Mouse (Mus musculus): ENCODE measurements around the gene Szt2.

The Szt2 gene

DNA sequence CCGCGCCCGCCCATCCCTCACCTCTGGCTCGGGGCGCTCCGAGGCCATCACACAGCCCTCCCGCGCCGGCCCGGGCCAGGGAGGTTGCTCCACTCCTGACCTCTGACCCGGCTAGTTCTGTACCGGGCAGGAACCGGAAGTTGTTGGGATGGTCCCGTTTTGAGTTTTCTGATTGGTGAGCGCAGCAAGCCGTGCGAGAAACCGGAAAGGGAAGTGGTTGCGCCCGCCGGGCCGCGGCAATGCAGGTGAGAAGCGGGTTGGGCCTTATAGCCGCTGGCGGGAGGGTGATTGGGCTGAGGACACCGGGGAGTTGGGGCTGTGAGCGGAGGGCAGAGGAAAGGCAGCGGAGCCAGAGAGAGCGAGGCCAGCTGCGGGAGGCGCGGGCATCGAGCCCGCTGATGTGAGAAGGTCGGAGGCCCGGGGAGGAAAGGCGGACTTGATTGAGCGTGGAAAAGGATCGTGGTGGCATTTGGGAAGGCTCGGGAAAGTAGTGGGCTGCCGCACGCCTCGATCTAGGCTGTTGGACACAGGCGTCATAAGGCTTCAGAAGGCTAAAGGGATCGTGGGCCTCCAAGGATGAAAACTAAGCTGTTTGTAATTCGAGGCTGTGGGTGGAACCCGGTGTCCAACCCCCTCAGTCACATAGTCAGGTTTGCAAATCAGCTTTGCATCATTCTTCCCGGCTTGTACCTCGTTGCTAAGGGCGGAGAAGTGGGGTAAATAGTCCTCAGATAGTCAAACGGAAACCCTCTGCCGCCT lies at the start of gene Szt2, which contains the start of gene Med8:
TSS of gene Szt2 (minus strand) at position 132 of the 759 bp plus-strand sequence.
TSS of gene Med8 (plus strand) at position 196 of the 759 bp plus-strand sequence.
- Histone ChIP-seq H3K9me3 (ENCODE audit: low read length) (no peaks in the 10 kb centered on the region), H3K4me1 (replicated peaks; ENCODE audit: low read depth, low read length) (peaks cover 19% of the 10 kb centered on the region), H3K27me3 (ENCODE audit: insufficient read depth, low read length) (no peaks in the 10 kb centered on the region), H3K36me3 (ENCODE audit: insufficient read depth, low read length) (peaks cover 60% of the 10 kb centered on the region), H3K4me3 (replicated peaks; ENCODE audit: low read length) (peak within 1 kb of the TSS; percentile 91)
- TF ChIP-seq CTCF (conservative IDR thresholded peaks at IDR 0.05; ENCODE audit: low read length) (no peak), POU5F1 (IDR thresholded peaks at IDR 0.05; ENCODE audit: borderline replicate concordance, low read length) (no peak), NANOG (IDR thresholded peaks at IDR 0.05; ENCODE audit: borderline replicate concordance, low read length) (no peak)

DNA sequence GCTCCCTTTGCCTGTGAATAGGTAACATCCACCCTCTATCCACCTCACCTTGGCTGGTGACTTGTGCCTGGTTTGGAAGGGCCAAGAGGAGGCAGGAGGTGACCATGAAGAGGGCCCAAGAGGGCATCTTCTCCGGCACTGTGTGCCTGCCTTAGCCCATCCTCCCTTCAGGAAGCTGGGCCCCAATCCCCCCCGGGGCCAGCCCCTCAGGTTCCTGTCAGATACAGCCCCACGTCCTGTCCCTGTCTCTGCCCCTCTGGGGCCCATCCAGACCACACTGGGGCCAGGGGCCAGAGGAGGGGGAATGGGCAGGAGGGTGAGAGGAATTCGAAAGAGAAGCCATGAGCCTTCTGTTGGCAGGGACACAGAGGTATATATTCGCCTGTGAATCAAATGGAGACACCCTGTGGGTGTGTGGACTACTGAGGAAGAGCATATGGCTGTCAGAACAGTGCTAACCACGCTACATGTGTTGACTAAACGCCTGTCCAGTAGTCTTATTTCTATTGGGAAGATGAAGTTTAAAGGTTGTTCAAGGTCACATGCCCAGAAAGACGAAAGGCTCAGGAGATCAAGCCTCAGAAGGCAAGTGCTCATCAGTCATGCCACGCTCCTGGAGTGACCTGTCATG lies 48.4 kb upstream of the Szt2 start, which contains the start of gene Mpl:
TSS of gene Mpl (minus strand) at position 169 of the 631 bp plus-strand sequence.
- no peaks in the 10 kb centered on the region for H3K9me3 ChIP-seq (ENCODE audit: low read length)
- no peaks in the 10 kb centered on the region; the same call in 1 of the 2 replicates for H3K4me1 ChIP-seq (replicated peaks; ENCODE audit: low read depth, low read length)
- no peak within 1 kb of the TSS for H3K4me3 ChIP-seq (replicated peaks; ENCODE audit: low read length)
- H3K27me3 ChIP-seq (ENCODE audit: insufficient read depth, low read length): peaks cover 32% of the 10 kb centered on the region
- no peak for TF ChIP-seq NANOG (IDR thresholded peaks at IDR 0.05; ENCODE audit: borderline replicate concordance, low read length)
- no peak for TF ChIP-seq POU5F1 (IDR thresholded peaks at IDR 0.05; ENCODE audit: borderline replicate concordance, low read length)
- H3K36me3 ChIP-seq (ENCODE audit: insufficient read depth, low read length): no peaks in the 10 kb centered on the region

DNA sequence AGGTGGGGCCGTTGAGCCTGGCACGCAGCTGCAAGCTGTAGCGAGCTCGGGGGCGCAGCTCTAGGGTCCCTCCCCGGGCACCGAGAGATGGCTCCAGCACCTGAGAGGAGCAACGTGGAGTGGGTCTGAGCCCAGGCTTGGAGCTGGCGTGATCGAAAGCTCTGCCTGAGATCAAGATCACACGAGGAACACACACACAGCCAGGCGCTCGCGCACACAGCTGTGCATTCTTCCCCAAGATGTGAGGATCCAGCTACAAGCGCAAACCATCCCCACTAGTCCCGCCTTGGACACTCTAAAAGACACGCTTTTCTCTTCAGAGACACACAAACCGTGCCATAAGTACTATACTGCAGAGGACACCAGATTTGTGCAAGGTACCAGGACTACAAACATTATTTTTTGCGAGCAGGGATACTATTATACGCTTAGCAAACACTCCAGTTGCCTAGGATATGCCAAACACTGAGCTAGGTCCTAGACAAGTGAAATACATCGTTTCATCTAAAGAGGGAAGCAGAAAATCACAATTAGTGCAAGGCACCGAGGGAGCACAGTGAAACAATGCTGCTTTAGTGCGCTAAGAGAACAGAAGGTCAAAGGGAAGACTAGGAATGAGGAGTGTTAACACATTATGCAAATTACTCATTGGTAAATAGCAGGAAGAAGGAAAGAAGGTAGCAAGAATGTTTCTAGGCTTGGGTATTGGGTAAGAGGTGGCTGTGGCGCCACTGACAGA lies 37.5 kb upstream of the Szt2 start:
- peaks cover 39% of the 10 kb centered on the region for H3K27me3 ChIP-seq (ENCODE audit: insufficient read depth, low read length)

DNA sequence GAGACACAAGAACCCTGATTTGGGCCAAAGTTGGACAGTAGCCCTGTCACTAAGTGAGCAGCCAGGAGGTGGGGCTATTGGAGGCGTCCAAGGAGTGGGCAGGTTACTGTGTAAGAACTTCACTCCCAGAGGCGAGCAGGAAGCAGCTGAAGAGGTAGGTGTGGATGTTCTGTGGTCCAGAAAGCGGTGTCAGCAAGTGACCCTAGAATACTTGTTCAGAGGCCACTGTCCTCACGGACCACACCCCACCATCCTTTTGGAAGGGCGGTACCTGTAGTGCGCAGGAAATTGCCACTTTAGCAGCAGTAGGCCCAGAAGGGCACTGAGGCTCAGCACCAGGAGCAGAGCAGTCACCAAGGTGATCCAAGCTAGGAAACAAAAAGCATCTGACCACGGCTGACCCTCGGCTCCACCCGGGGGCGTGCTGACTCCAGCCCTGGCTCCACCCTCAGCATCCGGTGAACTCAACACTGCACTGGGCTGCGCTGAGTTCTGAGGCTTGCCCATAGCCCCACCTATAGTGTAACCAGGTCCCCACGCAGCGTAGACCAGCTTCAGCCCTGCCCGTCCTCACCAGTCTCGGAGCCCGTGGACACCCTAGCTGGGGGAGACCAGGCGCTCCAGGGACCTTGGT lies 36.8 kb upstream of the Szt2 start:
- Histone ChIP-seq H3K4me1 (replicated peaks; ENCODE audit: low read depth, low read length) (peaks cover 33% of the 10 kb centered on the region), H3K27me3 (ENCODE audit: insufficient read depth, low read length) (peaks cover 39% of the 10 kb centered on the region), H3K4me3 (replicated peaks; ENCODE audit: low read length) (peak overlapping the region; percentile 79), H3K9me3 (ENCODE audit: low read length) (no peaks in the 10 kb centered on the region), H3K36me3 (ENCODE audit: insufficient read depth, low read length) (no peaks in the 10 kb centered on the region)
- TF ChIP-seq NANOG (IDR thresholded peaks at IDR 0.05; ENCODE audit: borderline replicate concordance, low read length) (no peak), CTCF (conservative IDR thresholded peaks at IDR 0.05; ENCODE audit: low read length) (0 out of 2 replicates have a peak, but pooled peaks have one; percentile 18)

More for the DNA sequence above, 37.5 kb upstream of the Szt2 start:
- peak overlapping the region; percentile 79 for H3K4me3 ChIP-seq (replicated peaks; ENCODE audit: low read length)
- H3K36me3 ChIP-seq (ENCODE audit: insufficient read depth, low read length): no peaks in the 10 kb centered on the region
- peaks cover 33% of the 10 kb centered on the region for H3K4me1 ChIP-seq (replicated peaks; ENCODE audit: low read depth, low read length)
- H3K9me3 ChIP-seq (ENCODE audit: low read length): no peaks in the 10 kb centered on the region
- TF ChIP-seq CTCF (conservative IDR thresholded peaks at IDR 0.05; ENCODE audit: low read length): no peak
- no peak for TF ChIP-seq POU5F1 (IDR thresholded peaks at IDR 0.05; ENCODE audit: borderline replicate concordance, low read length)
- TF ChIP-seq NANOG (IDR thresholded peaks at IDR 0.05; ENCODE audit: borderline replicate concordance, low read length): no peak

DNA sequence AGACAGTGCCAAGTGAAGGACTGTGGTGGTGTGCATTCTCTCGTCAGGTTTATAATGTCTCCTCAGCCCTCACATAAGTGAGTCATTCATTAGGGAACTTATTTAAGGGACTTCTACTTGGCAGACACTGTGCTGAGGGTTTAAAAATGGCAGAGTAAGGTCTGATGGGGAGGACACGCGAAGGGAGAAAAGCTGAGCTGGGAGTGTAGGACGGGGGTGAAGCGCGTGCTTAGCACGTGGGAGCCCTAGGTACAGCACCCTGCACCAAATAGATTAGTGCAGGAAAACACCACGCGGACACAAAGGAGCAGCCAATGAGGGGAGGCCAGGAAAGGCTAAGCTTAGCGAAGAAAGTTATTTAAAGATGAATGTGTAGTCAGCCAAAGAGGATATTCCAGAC lies 36.0 kb upstream of the Szt2 start:
- Histone ChIP-seq H3K9me3 (ENCODE audit: low read length) (no peaks in the 10 kb centered on the region), H3K4me3 (replicated peaks; ENCODE audit: low read length) (peak overlapping the region; percentile 79; the same call in 1 of the 2 replicates), H3K27me3 (ENCODE audit: insufficient read depth, low read length) (peaks cover 32% of the 10 kb centered on the region), H3K4me1 (replicated peaks; ENCODE audit: low read depth, low read length) (peaks cover 33% of the 10 kb centered on the region), H3K36me3 (ENCODE audit: insufficient read depth, low read length) (no peaks in the 10 kb centered on the region)
- TF ChIP-seq CTCF (conservative IDR thresholded peaks at IDR 0.05; ENCODE audit: low read length) (no peak), POU5F1 (IDR thresholded peaks at IDR 0.05; ENCODE audit: borderline replicate concordance, low read length) (no peak), NANOG (IDR thresholded peaks at IDR 0.05; ENCODE audit: borderline replicate concordance, low read length) (no peak)

DNA sequence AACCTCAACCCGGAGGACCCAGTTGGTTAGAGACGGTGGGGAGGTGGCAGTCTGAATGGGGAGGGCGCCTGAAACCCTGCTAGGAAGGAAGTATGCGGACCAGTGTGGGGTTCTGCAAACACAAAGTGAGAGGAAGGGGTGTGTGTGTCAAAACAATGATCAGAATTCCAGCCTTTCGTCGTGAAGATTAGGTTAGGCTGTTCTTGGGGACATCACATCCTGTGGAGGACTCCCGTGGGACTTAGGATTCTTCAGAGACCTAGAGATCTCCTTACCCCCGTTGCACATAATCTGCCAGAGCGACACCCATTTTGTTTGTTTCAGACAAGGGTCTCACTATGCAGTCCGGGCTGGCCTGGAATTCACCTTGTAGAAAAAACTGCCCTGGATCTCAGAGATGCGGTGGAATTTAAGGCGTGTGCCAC lies 28.8 kb upstream of the Szt2 start:
- TF ChIP-seq CTCF (conservative IDR thresholded peaks at IDR 0.05; ENCODE audit: low read length) (no peak), POU5F1 (IDR thresholded peaks at IDR 0.05; ENCODE audit: borderline replicate concordance, low read length) (no peak), NANOG (IDR thresholded peaks at IDR 0.05; ENCODE audit: borderline replicate concordance, low read length) (no peak)
- Histone ChIP-seq H3K27me3 (ENCODE audit: insufficient read depth, low read length) (peaks cover 5% of the 10 kb centered on the region; the same call in 1 of the 2 replicates), H3K4me1 (replicated peaks; ENCODE audit: low read depth, low read length) (peaks cover 43% of the 10 kb centered on the region), H3K9me3 (ENCODE audit: low read length) (no peaks in the 10 kb centered on the region), H3K4me3 (replicated peaks; ENCODE audit: low read length) (peak overlapping the region; percentile 97), H3K36me3 (ENCODE audit: insufficient read depth, low read length) (peaks cover 38% of the 10 kb centered on the region)

DNA sequence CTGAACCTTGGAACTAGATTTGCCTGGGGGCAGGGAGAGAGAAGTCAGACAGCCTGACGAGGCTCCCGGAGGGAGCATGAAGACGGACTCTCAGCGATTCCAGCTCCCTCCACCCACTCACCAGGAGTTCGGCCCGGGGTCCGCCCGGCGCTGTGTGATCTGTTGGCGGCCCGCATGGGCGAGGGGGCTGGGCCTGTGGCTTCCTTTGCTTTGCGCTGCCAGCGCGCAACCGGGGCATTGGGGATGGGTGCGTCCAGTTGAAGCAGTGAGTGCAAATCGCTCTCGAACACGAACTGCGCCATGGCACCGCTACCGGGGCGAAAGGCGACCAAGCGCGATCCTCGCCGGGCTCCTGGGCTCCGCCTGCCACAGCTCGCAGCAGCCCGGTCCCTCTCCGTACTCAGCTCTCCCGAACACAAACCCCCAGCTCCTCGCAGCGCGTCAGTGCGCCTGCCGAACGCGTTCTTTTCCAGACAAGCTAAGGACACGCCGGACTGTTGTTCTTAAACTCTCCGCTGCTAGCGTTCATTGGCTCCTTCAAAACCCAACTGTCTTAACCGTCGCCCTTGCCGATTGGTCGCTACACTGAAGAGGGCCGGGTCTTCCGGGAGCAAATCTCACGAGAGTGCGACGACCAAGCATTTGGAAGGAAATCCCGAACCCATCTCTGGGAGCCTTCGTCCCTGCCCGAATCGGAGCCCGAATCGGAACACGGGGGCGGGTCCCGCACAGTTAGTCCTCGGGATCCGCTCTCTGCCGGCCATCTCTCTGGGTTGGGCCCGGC lies 27.9 kb upstream of the Szt2 start, which contains the start of gene Cdc20:
TSS of gene Cdc20 (minus strand) at position 533 of the 784 bp plus-strand sequence.
- Histone ChIP-seq H3K36me3 (ENCODE audit: insufficient read depth, low read length) (peaks cover 47% of the 10 kb centered on the region), H3K4me3 (replicated peaks; ENCODE audit: low read length) (peak within 1 kb of the TSS; percentile 97), H3K27me3 (ENCODE audit: insufficient read depth, low read length) (no peaks in the 10 kb centered on the region), H3K4me1 (replicated peaks; ENCODE audit: low read depth, low read length) (peaks cover 52% of the 10 kb centered on the region), H3K9me3 (ENCODE audit: low read length) (no peaks in the 10 kb centered on the region)
- TF ChIP-seq POU5F1 (IDR thresholded peaks at IDR 0.05; ENCODE audit: borderline replicate concordance, low read length): no peak
- TF ChIP-seq NANOG (IDR thresholded peaks at IDR 0.05; ENCODE audit: borderline replicate concordance, low read length): no peak
- no peak for TF ChIP-seq CTCF (conservative IDR thresholded peaks at IDR 0.05; ENCODE audit: low read length)
